Mouse (Mus musculus): ENCODE measurements around the gene Ybx2. TPM values are rescaled to one million over a fixed set of nuclear protein-coding genes. Genes with fewer than 3 reads are reported as not detected.
"Not testable (repeated sequence)": the region's sequence is repeated elsewhere in the genome, so short reads cannot be mapped to it uniquely, and the experiment has no call there.

Ybx2 gene
- polyA plus RNA-seq, 1 experiment, result 21.1 TPM

GRCm38 (mm10) chr11:69919661-69920265 is 15.8 kb upstream of the Ybx2 start:
- H3K27ac ChIP-seq (ENCODE audit: insufficient read depth, low read length), result peak overlapping the region; percentile 10; the same call in 1 of the 2 replicates
- TF ChIP-seq POLR2A (IDR thresholded peaks at IDR 0.05; ENCODE audit: extremely low read depth, insufficient read depth, low read length), result no peak
- TF ChIP-seq CTCF (IDR thresholded peaks at IDR 0.05; ENCODE audit: extremely low read depth, insufficient read depth, low read length), result no peak
- peak overlapping the region; percentile 52 for H3K4me3 ChIP-seq (ENCODE audit: insufficient read depth, low read length)
- H3K4me1 ChIP-seq (ENCODE audit: control insufficient read depth, insufficient read depth, low read length), result peaks cover 4% of the 10 kb centered on the region

- Histone ChIP-seq H3K4me1 (ENCODE audit: control insufficient read depth, insufficient read depth, low read length) (peaks cover 1% of the 10 kb centered on the region), H3K4me3 (ENCODE audit: insufficient read depth, low read length) (peak overlapping the region; percentile 52), H3K27ac (ENCODE audit: insufficient read depth, low read length) (peak overlapping the region; percentile 92)
- TF ChIP-seq CTCF (IDR thresholded peaks at IDR 0.05; ENCODE audit: extremely low read depth, insufficient read depth, low read length) (no peak), POLR2A (IDR thresholded peaks at IDR 0.05; ENCODE audit: extremely low read depth, insufficient read depth, low read length) (no peak)
Measured at GRCm38 (mm10) chr11:69920266-69921031, 15.1 kb upstream of the Ybx2 start.

- Histone ChIP-seq H3K4me3 (ENCODE audit: insufficient read depth, low read length) (peak within 1 kb of the TSS; percentile 54), H3K4me1 (ENCODE audit: control insufficient read depth, insufficient read depth, low read length) (peaks cover 1% of the 10 kb centered on the region), H3K27ac (ENCODE audit: insufficient read depth, low read length) (peak within 1 kb of the TSS; percentile 92)
- TF ChIP-seq CTCF (IDR thresholded peaks at IDR 0.05; ENCODE audit: extremely low read depth, insufficient read depth, low read length) (peak; percentile 41; the same call in 1 of the 2 replicates), POLR2A (IDR thresholded peaks at IDR 0.05; ENCODE audit: extremely low read depth, insufficient read depth, low read length) (peak; percentile 93)
Measured at GRCm38 (mm10) chr11:69921114-69922011, 14.2 kb upstream of the Ybx2 start, which contains the start of gene Eif5a. TSS of gene Eif5a (minus strand) at chr11:69921958.

- TF ChIP-seq POLR2A (IDR thresholded peaks at IDR 0.05; ENCODE audit: extremely low read depth, insufficient read depth, low read length) (no peak), CTCF (IDR thresholded peaks at IDR 0.05; ENCODE audit: extremely low read depth, insufficient read depth, low read length) (no peak)
- peak overlapping the region; percentile 26; the same call in 1 of the 2 replicates for H3K27ac ChIP-seq (ENCODE audit: insufficient read depth, low read length)
- H3K4me3 ChIP-seq (ENCODE audit: insufficient read depth, low read length), result peak overlapping the region; percentile 54
- H3K4me1 ChIP-seq (ENCODE audit: control insufficient read depth, insufficient read depth, low read length), result peaks cover 1% of the 10 kb centered on the region
Measured at GRCm38 (mm10) chr11:69922012-69922756, 13.4 kb upstream of the Ybx2 start.

- TF ChIP-seq CTCF (IDR thresholded peaks at IDR 0.05; ENCODE audit: extremely low read depth, insufficient read depth, low read length) (no peak), POLR2A (IDR thresholded peaks at IDR 0.05; ENCODE audit: extremely low read depth, insufficient read depth, low read length) (no peak)
Measured at GRCm38 (mm10) chr11:69922796-69923195, 12.8 kb upstream of the Ybx2 start.

GRCm38 (mm10) chr11:69927501-69927900 is 8.1 kb upstream of the Ybx2 start:
- no peaks in the 10 kb centered on the region for H3K4me1 ChIP-seq (ENCODE audit: control insufficient read depth, insufficient read depth, low read length)
- no peak overlapping the region for H3K27ac ChIP-seq (ENCODE audit: insufficient read depth, low read length)
- TF ChIP-seq POLR2A (IDR thresholded peaks at IDR 0.05; ENCODE audit: extremely low read depth, insufficient read depth, low read length) (no peak), CTCF (IDR thresholded peaks at IDR 0.05; ENCODE audit: extremely low read depth, insufficient read depth, low read length) (no peak)
- H3K4me3 ChIP-seq (ENCODE audit: insufficient read depth, low read length), result no peak overlapping the region

More at GRCm38 (mm10) chr11:69922796-69923195, 12.8 kb upstream of the Ybx2 start:
- H3K4me1 ChIP-seq (ENCODE audit: control insufficient read depth, insufficient read depth, low read length), result peaks cover 1% of the 10 kb centered on the region
- no peak overlapping the region for H3K27ac ChIP-seq (ENCODE audit: insufficient read depth, low read length)
- no peak overlapping the region for H3K4me3 ChIP-seq (ENCODE audit: insufficient read depth, low read length)

- Histone ChIP-seq H3K27ac (ENCODE audit: insufficient read depth, low read length) (no peak overlapping the region), H3K4me1 (ENCODE audit: control insufficient read depth, insufficient read depth, low read length) (no peaks in the 10 kb centered on the region), H3K4me3 (ENCODE audit: insufficient read depth, low read length) (no peak overlapping the region)
- TF ChIP-seq CTCF (IDR thresholded peaks at IDR 0.05; ENCODE audit: extremely low read depth, insufficient read depth, low read length) (no peak), POLR2A (IDR thresholded peaks at IDR 0.05; ENCODE audit: extremely low read depth, insufficient read depth, low read length) (no peak)
Measured at GRCm38 (mm10) chr11:69929712-69930111, 5.9 kb upstream of the Ybx2 start.

- not testable (repeated sequence) for H3K4me3 ChIP-seq (ENCODE audit: insufficient read depth, low read length); H3K27ac ChIP-seq (ENCODE audit: insufficient read depth, low read length); H3K4me1 ChIP-seq (ENCODE audit: control insufficient read depth, insufficient read depth, low read length)
Measured at GRCm38 (mm10) chr11:69930176-69930575, 5.4 kb upstream of the Ybx2 start.
